Mouse (Mus musculus): ENCODE measurements at regions not wholly inside any gene's neighbourhood (a gene's known extent, or its start where the extent isn't known, plus 50 kb on each side); places are given as distances from the start of the nearest gene placed in this dataset.
A peak's percentile ranks its signal among the peaks of the same experiment; 100 is the strongest.

- H3K4me3 ChIP-seq: no peak overlapping the region
- no peak overlapping the region for H3K27ac ChIP-seq
- intact Hi-C loops (cut with DNase I): loop anchor here (5.0 kb wide), 2 partner anchors 76 to 426 kb away; no protein-coding TSS in a partner anchor
- DNase-seq (ENCODE audit: extremely low spot score in 1 of 2, low spot score in 2 of 2): peak; percentile 39 to 73
- TF ChIP-seq CTCF (IDR thresholded peaks at IDR 0.05): no peak
Observed at GRCm38 (mm10) chr12:6211266-6211665, 835.8 kb upstream of the Klhl29 start.

GRCm38 (mm10) chr12:6189232-6189631 lies 813.8 kb upstream of the Klhl29 start:
- H3K27ac ChIP-seq: no peak overlapping the region
- no peak overlapping the region for H3K4me3 ChIP-seq
- no peak for TF ChIP-seq CTCF (IDR thresholded peaks at IDR 0.05)
- DNase-seq (ENCODE audit: extremely low spot score in 1 of 2, low spot score in 2 of 2): no peak
- intact Hi-C loops (cut with DNase I): no loop called here

GRCm38 (mm10) chr12:6168795-6169194 lies 793.3 kb upstream of the Klhl29 start:
- TF ChIP-seq CTCF (IDR thresholded peaks at IDR 0.05): no peak
- intact Hi-C loops (cut with DNase I): no loop called here
- Histone ChIP-seq H3K27ac (peak overlapping the region; percentile 28; the same call in 1 of the 2 replicates), H3K4me3 (no peak overlapping the region)
- no peak for DNase-seq (ENCODE audit: extremely low spot score in 1 of 2, low spot score in 2 of 2)

- no peak for TF ChIP-seq CTCF (IDR thresholded peaks at IDR 0.05)
- DNase-seq (ENCODE audit: extremely low spot score in 1 of 2, low spot score in 2 of 2): no peak
- Histone ChIP-seq H3K4me3 (no peak overlapping the region), H3K27ac (no peak overlapping the region)
- intact Hi-C loops (cut with DNase I): no loop called here
Observed at GRCm38 (mm10) chr12:6154287-6154686, 778.8 kb upstream of the Klhl29 start.

- Histone ChIP-seq H3K27ac (no peak overlapping the region), H3K4me3 (no peak overlapping the region)
- DNase-seq (ENCODE audit: extremely low spot score in 1 of 2, low spot score in 2 of 2): no peak
Observed at GRCm38 (mm10) chr12:6151476-6151875, 776.0 kb upstream of the Klhl29 start.

GRCm38 (mm10) chr12:6132451-6132850 lies 757.0 kb upstream of the Klhl29 start:
- Histone ChIP-seq H3K4me3 (no peak overlapping the region), H3K27ac (no peak overlapping the region)
- intact Hi-C loops (cut with DNase I): no loop called here
- TF ChIP-seq CTCF (IDR thresholded peaks at IDR 0.05): no peak
- no peak for DNase-seq (ENCODE audit: extremely low spot score in 1 of 2, low spot score in 2 of 2)

More at GRCm38 (mm10) chr12:6151476-6151875, 776.0 kb upstream of the Klhl29 start:
- intact Hi-C loops (cut with DNase I): no loop called here
- TF ChIP-seq CTCF (IDR thresholded peaks at IDR 0.05): no peak

- intact Hi-C loops (cut with DNase I): no loop called here
- no peak overlapping the region for H3K4me3 ChIP-seq
- no peak overlapping the region for H3K27ac ChIP-seq
- TF ChIP-seq CTCF (IDR thresholded peaks at IDR 0.05): no peak
- DNase-seq (ENCODE audit: extremely low spot score in 1 of 2, low spot score in 2 of 2): no peak
Observed at GRCm38 (mm10) chr12:6119557-6119956, 744.1 kb upstream of the Klhl29 start.

- TF ChIP-seq CTCF (IDR thresholded peaks at IDR 0.05): no peak
- DNase-seq (ENCODE audit: extremely low spot score in 1 of 2, low spot score in 2 of 2): no peak
- Histone ChIP-seq H3K4me3 (no peak overlapping the region), H3K27ac (no peak overlapping the region)
- intact Hi-C loops (cut with DNase I): no loop called here
Observed at GRCm38 (mm10) chr12:6115254-6115653, 739.8 kb upstream of the Klhl29 start.

GRCm38 (mm10) chr12:6097295-6097694 lies 721.8 kb upstream of the Klhl29 start:
- no peak for TF ChIP-seq CTCF (IDR thresholded peaks at IDR 0.05)
- intact Hi-C loops (cut with DNase I): no loop called here
- no peak for DNase-seq (ENCODE audit: extremely low spot score in 1 of 2, low spot score in 2 of 2)
- Histone ChIP-seq H3K27ac (no peak overlapping the region), H3K4me3 (no peak overlapping the region)

- Histone ChIP-seq H3K27ac (no peak overlapping the region), H3K4me3 (no peak overlapping the region)
- intact Hi-C loops (cut with DNase I): no loop called here
- no peak for DNase-seq (ENCODE audit: extremely low spot score in 1 of 2, low spot score in 2 of 2)
- TF ChIP-seq CTCF (IDR thresholded peaks at IDR 0.05): no peak
Observed at GRCm38 (mm10) chr12:6087627-6088350, 712.3 kb upstream of the Klhl29 start.

- TF ChIP-seq CTCF (IDR thresholded peaks at IDR 0.05): no peak
- DNase-seq (ENCODE audit: extremely low spot score in 1 of 2, low spot score in 2 of 2): no peak
- no peak overlapping the region for H3K4me3 ChIP-seq
- intact Hi-C loops (cut with DNase I): no loop called here
- H3K27ac ChIP-seq: no peak overlapping the region
Observed at GRCm38 (mm10) chr12:6087071-6087470, 711.6 kb upstream of the Klhl29 start.

- Histone ChIP-seq H3K4me3 (no peak overlapping the region), H3K27ac (no peak overlapping the region)
- intact Hi-C loops (cut with DNase I): no loop called here
- TF ChIP-seq CTCF (IDR thresholded peaks at IDR 0.05): no peak
- DNase-seq (ENCODE audit: extremely low spot score in 1 of 2, low spot score in 2 of 2): peak in 1 of 2 experiments; percentile 7
Observed at GRCm38 (mm10) chr12:6046866-6047689, 671.6 kb upstream of the Klhl29 start.
